Mouse (Mus musculus) heart, adult 2 months (tissue): Measurements from ENCODE around the gene Dohh.

Experiments used
- CTCF ChIP-seq: fragments of 200-600 bp; IDR thresholded peaks from 2 replicates; pipeline ENCODE4 v1.8.1; 2022; ENCODE audit warnings: antibody characterized with exemption, mild to moderate bottlenecking, moderate library complexity
- EP300 ChIP-seq: fragments of 200-500 bp; IDR thresholded peaks from 2 replicates; pipeline ENCODE4 v1.6.1; 2011; ENCODE audit warnings: low read depth, low read length, control low read depth; ENCODE audit not compliant: insufficient read depth

DNA sequence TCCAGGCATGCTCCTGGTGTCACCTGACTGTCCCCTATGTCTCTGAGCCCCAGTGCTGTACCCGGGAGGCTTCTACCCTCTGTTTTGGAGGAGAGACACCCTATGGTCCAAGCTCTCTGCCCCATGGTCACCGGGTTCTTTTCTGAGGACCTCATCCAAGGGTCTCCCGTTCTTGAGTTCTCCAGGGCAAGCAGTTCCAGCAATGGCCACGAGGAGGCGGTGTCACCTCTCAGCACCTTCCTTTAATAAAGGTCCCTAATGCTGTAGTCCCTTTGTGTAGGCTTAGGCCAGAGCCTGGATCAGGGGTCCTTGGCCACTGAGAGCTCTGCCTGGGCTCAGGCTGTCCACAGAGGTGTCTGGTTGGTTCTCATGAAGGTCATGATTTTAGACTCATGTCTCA, 10.9 kb downstream of the Dohh start:
- TF ChIP-seq EP300 (peak; percentile 79), CTCF (peak; percentile 94)
